Mouse (Mus musculus): Measurements from ENCODE around the gene Traf3ip1. TPM values are rescaled to one million over a fixed set of nuclear protein-coding genes. Genes with fewer than 3 reads are reported as not detected.

Gene Traf3ip1
- total and polyA plus RNA-seq, 2 experiments from 2014 or later: 2.8 to 3.4 TPM

DNA sequence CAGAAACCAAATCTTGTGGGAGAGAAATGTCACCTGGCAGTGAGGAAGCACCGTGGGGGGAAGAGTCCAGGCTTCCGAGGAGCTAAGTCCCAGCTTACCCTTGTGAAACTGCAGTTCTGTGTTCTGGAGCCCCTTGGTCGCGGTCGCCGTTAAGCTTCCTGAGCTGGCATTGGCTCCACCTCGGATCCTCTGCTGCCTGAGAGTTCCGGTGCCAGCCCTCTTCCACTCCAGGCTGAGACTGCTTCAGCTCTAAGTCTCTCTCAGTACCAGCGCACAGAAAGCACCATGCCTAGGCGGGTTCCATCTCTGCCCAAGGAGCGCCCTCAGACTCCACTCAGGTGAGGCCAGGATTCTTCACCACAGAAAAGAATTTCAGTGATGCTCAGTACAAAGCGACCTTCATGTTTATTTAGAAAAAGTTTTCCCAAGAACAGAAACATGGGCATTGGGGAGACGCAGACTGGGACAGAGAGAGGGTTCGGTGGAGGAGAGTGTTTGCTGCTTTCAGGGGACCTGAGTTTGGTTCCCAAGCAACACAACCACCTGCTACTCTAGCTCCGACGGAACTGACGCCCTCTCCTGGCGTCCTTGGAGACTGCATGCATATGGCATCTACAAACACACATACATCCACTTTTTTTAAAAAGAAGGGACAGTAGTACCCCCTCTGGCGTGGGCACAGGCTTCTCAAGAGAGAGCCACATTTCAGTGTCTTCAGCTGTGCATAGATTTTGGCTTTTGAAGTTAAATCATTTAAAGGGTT is 39.7 kb downstream of the Traf3ip1 start:
- DNase-seq (ENCODE audit: low spot score) (no peak), ATAC-seq (ENCODE audit: insufficient read depth, low read depth) (no peak)
- H3K36me3 ChIP-seq (replicated peaks; ENCODE audit: control insufficient read depth, insufficient read depth, low read length): no peaks in the 10 kb centered on the region
- H3K27me3 ChIP-seq (ENCODE audit: control insufficient read depth, insufficient read depth, low read length): peaks cover 13% of the 10 kb centered on the region; the same call in 1 of the 2 replicates
- H3K9me3 ChIP-seq (replicated peaks; ENCODE audit: control insufficient read depth, low read length): no peaks in the 10 kb centered on the region
- H3K4me1 ChIP-seq (ENCODE audit: control insufficient read depth, insufficient read depth): no peaks in the 10 kb centered on the region
- H3K27ac ChIP-seq (ENCODE audit: low read depth): no peak overlapping the region
- WGBS: 70% methylated on average over 19 of the region's 19 CpGs
- no peak overlapping the region for H3K4me3 ChIP-seq (ENCODE audit: low read depth, low read length)
- no peak overlapping the region for H3K4me2 ChIP-seq (ENCODE audit: low read depth, low read length)
- no peak overlapping the region for H3K9ac ChIP-seq (replicated peaks; ENCODE audit: low read depth, low read length)
- TF ChIP-seq EP300 (IDR thresholded peaks at IDR 0.05; ENCODE audit: low read depth) (no peak), CTCF (IDR thresholded peaks at IDR 0.05; ENCODE audit: low read depth) (no peak)

DNA sequence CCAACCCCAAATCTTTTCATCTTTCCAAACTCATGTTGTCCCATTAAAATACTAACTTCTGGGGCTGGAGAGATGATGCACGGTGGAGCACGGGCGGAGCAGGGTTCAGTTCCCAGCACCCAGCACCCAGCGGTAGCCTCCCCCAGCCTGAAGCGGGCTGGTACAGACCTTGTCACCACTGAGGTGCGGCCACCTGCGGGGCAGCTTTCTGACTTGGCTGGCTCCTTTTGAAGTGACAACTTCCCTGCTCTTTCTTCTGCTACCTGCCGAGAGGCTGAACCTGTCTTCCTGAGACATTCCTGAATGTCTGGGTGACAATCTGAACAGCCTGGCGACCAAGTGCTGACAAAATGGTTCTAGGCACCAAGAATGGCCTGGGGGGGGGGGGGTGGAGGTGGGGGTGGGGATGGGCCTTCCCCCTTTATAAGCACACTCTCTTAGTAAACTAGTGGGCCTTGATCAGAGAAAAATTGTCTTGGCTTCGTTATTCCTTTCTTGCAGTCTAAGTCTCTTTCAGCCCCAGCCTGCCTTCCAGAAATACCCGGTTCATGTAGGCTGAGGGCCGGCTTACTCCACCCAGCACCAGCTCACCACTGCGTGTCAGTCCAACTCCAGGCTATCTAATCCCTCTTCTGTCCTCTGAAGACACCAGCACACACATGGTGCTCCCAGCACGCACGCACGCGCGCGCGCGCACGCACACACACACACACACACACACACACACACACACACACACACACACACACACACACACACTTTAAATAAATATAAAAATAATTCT is 43.5 kb downstream of the Traf3ip1 start:
- peaks cover 15% of the 10 kb centered on the region; the same call in 1 of the 2 replicates for H3K27me3 ChIP-seq (ENCODE audit: control insufficient read depth, insufficient read depth, low read length)
- no peak overlapping the region for H3K4me2 ChIP-seq (ENCODE audit: low read depth, low read length)
- DNase-seq (ENCODE audit: low spot score) (no peak), ATAC-seq (ENCODE audit: insufficient read depth, low read depth) (no peak)
- peaks cover 16% of the 10 kb centered on the region for H3K4me1 ChIP-seq (ENCODE audit: control insufficient read depth, insufficient read depth)
- no peak overlapping the region for H3K9ac ChIP-seq (replicated peaks; ENCODE audit: low read depth, low read length)
- WGBS: 37% methylated on average over 22 of the region's 22 CpGs
- no peaks in the 10 kb centered on the region for H3K36me3 ChIP-seq (replicated peaks; ENCODE audit: control insufficient read depth, insufficient read depth, low read length)
- no peak overlapping the region for H3K27ac ChIP-seq (ENCODE audit: low read depth)
- no peak overlapping the region for H3K4me3 ChIP-seq (ENCODE audit: low read depth, low read length)
- no peak for TF ChIP-seq CTCF (IDR thresholded peaks at IDR 0.05; ENCODE audit: low read depth)
- TF ChIP-seq EP300 (IDR thresholded peaks at IDR 0.05; ENCODE audit: low read depth): no peak
- H3K9me3 ChIP-seq (replicated peaks; ENCODE audit: control insufficient read depth, low read length): no peaks in the 10 kb centered on the region

DNA sequence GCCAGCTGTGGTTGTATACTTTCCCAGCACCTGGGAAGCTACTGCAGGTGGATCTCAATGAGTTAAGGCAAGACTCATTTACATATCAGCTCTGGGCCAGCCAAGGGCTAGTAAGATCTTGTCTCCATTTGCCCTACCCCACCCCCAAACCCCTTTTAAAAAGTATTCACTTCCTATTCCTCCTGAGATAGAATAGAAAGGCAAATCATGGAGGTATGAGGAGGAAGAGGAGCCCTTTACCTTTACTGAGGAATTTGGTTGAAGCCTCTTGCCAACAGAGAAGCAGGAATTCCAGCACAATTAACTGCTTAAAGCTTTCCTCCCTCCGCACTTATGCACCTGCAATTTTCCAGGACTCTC is 44.1 kb downstream of the Traf3ip1 start:
- Histone ChIP-seq H3K9ac (replicated peaks; ENCODE audit: low read depth, low read length) (no peak overlapping the region), H3K36me3 (replicated peaks; ENCODE audit: control insufficient read depth, insufficient read depth, low read length) (no peaks in the 10 kb centered on the region), H3K4me1 (ENCODE audit: control insufficient read depth, insufficient read depth) (peaks cover 16% of the 10 kb centered on the region), H3K4me2 (ENCODE audit: low read depth, low read length) (no peak overlapping the region), H3K4me3 (ENCODE audit: low read depth, low read length) (no peak overlapping the region), H3K27me3 (ENCODE audit: control insufficient read depth, insufficient read depth, low read length) (peaks cover 15% of the 10 kb centered on the region; the same call in 1 of the 2 replicates), H3K27ac (ENCODE audit: low read depth) (no peak overlapping the region), H3K9me3 (replicated peaks; ENCODE audit: control insufficient read depth, low read length) (no peaks in the 10 kb centered on the region)
- 69% methylated on average over 1 of the region's 1 CpGs for WGBS
- DNase-seq (ENCODE audit: low spot score): no peak
- ATAC-seq (ENCODE audit: insufficient read depth, low read depth): no peak
- TF ChIP-seq CTCF (IDR thresholded peaks at IDR 0.05; ENCODE audit: low read depth) (no peak), EP300 (IDR thresholded peaks at IDR 0.05; ENCODE audit: low read depth) (no peak)

DNA sequence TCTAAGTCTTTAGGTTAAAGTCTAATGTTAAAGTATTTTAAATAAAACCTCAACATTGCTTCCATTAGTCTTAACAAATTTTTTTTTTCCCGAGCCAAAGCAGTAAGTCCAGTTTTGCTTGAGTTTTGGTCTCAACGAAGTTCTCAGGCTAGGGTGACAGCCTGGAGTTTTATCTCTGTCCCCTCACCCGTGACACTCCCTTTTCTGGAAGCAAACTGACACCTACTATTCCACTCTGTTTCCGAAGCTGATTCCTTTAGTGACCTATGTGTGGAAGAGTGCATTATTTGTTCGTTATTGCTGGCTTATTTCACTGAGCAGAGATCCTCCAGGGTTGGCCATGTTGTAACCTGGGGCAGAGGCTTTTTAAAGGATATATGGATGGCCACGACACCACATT is 44.8 kb downstream of the Traf3ip1 start:
- no peak for DNase-seq (ENCODE audit: low spot score)
- no peaks in the 10 kb centered on the region for H3K9me3 ChIP-seq (replicated peaks; ENCODE audit: control insufficient read depth, low read length)
- no peak overlapping the region for H3K27ac ChIP-seq (ENCODE audit: low read depth)
- peaks cover 16% of the 10 kb centered on the region for H3K4me1 ChIP-seq (ENCODE audit: control insufficient read depth, insufficient read depth)
- no peak for ATAC-seq (ENCODE audit: insufficient read depth, low read depth)
- TF ChIP-seq CTCF (IDR thresholded peaks at IDR 0.05; ENCODE audit: low read depth): no peak
- TF ChIP-seq EP300 (IDR thresholded peaks at IDR 0.05; ENCODE audit: low read depth): no peak
- peaks cover 3% of the 10 kb centered on the region; the same call in 1 of the 2 replicates for H3K36me3 ChIP-seq (replicated peaks; ENCODE audit: control insufficient read depth, insufficient read depth, low read length)
- no peak overlapping the region; the same call in 1 of the 2 replicates for H3K9ac ChIP-seq (replicated peaks; ENCODE audit: low read depth, low read length)
- WGBS: 25% methylated on average over 6 of the region's 6 CpGs
- peak overlapping the region; percentile 88; the same call in 1 of the 2 replicates for H3K4me3 ChIP-seq (ENCODE audit: low read depth, low read length)
- peaks cover 15% of the 10 kb centered on the region; the same call in 1 of the 2 replicates for H3K27me3 ChIP-seq (ENCODE audit: control insufficient read depth, insufficient read depth, low read length)
- peak overlapping the region; percentile 93 for H3K4me2 ChIP-seq (ENCODE audit: low read depth, low read length)

DNA sequence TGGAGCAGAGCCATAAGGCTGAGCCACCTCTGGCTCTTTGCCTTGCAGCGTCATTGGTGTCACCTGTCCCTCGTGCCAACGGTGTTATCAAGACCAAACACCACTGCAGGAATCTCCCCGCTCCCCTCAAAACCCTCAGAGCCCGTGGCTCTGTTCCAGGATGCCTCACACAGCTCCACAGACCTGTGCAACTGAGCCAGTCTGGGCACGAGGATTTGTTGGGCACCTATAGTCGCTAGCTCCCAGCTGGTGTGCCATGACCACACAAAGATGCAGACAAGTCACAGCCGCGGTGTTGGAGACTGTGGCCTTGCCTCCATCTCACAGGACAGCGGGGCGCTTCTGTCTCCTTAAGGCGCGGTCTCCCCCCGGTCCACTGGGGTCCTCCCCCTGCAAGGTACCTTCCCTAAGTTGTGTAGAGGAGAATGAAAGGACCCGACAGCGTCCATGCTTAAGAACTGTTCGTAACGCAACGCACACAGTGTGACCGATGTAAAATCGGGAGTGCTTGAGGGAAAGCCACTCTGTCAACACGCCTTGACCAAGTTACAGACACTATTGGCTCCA is 45.3 kb downstream of the Traf3ip1 start:
- WGBS: under 1% methylated on average over 22 of the region's 22 CpGs
- no peak for DNase-seq (ENCODE audit: low spot score)
- H3K4me2 ChIP-seq (ENCODE audit: low read depth, low read length): peak overlapping the region; percentile 93

More for the DNA sequence above, 45.3 kb downstream of the Traf3ip1 start:
- peaks cover 15% of the 10 kb centered on the region; the same call in 1 of the 2 replicates for H3K27me3 ChIP-seq (ENCODE audit: control insufficient read depth, insufficient read depth, low read length)
- peak; percentile 11 for ATAC-seq (ENCODE audit: insufficient read depth, low read depth)
- peak overlapping the region; percentile 68 for H3K27ac ChIP-seq (ENCODE audit: low read depth)
- H3K9me3 ChIP-seq (replicated peaks; ENCODE audit: control insufficient read depth, low read length): no peaks in the 10 kb centered on the region
- H3K4me1 ChIP-seq (ENCODE audit: control insufficient read depth, insufficient read depth): peaks cover 16% of the 10 kb centered on the region
- H3K9ac ChIP-seq (replicated peaks; ENCODE audit: low read depth, low read length): peak overlapping the region; percentile 36; the same call in 1 of the 2 replicates
- H3K4me3 ChIP-seq (ENCODE audit: low read depth, low read length): peak overlapping the region; percentile 88
- no peak for TF ChIP-seq CTCF (IDR thresholded peaks at IDR 0.05; ENCODE audit: low read depth)
- no peak for TF ChIP-seq EP300 (IDR thresholded peaks at IDR 0.05; ENCODE audit: low read depth)
- H3K36me3 ChIP-seq (replicated peaks; ENCODE audit: control insufficient read depth, insufficient read depth, low read length): peaks cover 4% of the 10 kb centered on the region; the same call in 1 of the 2 replicates
